Mouse (Mus musculus): Measurements from ENCODE around the gene Hoxa3. TPM values are rescaled to one million over a fixed set of nuclear protein-coding genes. Genes with fewer than 3 reads are reported as not detected.
A peak's percentile ranks its signal among the peaks of the same experiment; 100 is the strongest.

Hoxa3 gene
- polyA plus RNA-seq, 1 experiment from 2014 or later, result 16.0 TPM

- no peak for ATAC-seq (ENCODE audit: insufficient number of reproducible peaks, insufficient read depth, low FRiP score, low read depth)
- 2% methylated on average over 9 of the region's 9 CpGs for WGBS
- no peak overlapping the region for H3K4me3 ChIP-seq (ENCODE audit: low read depth, low read length)
- no peaks in the 10 kb centered on the region for H3K36me3 ChIP-seq (ENCODE audit: control insufficient read depth, insufficient read depth, low read length)
- no peaks in the 10 kb centered on the region for H3K9me3 ChIP-seq (ENCODE audit: control insufficient read depth, low read depth, low read length)
- H3K27ac ChIP-seq (ENCODE audit: low read length), result no peak overlapping the region
- no peak overlapping the region for H3K9ac ChIP-seq (replicated peaks; ENCODE audit: low read depth, low read length)
- no peaks in the 10 kb centered on the region; the same call in 1 of the 2 replicates for H3K4me1 ChIP-seq (ENCODE audit: control insufficient read depth, insufficient read depth, low read length)
- H3K4me2 ChIP-seq (replicated peaks; ENCODE audit: low read depth, low read length), result no peak overlapping the region
- H3K27me3 ChIP-seq (ENCODE audit: control insufficient read depth, insufficient read depth, low read length), result peaks cover 65% of the 10 kb centered on the region
Measured at GRCm38 (mm10) chr6:52241001-52241621, 28.0 kb upstream of the Hoxa3 start.

GRCm38 (mm10) chr6:52240389-52241000, 27.4 kb upstream of the Hoxa3 start, which contains the start of gene Hoxa10:
Hoxa10 (minus strand) TSS chr6:52240854.
- no peaks in the 10 kb centered on the region for H3K9me3 ChIP-seq (ENCODE audit: control insufficient read depth, low read depth, low read length)
- peaks cover 65% of the 10 kb centered on the region for H3K27me3 ChIP-seq (ENCODE audit: control insufficient read depth, insufficient read depth, low read length)
- H3K4me3 ChIP-seq (ENCODE audit: low read depth, low read length), result peak within 1 kb of the TSS; percentile 14
- H3K36me3 ChIP-seq (ENCODE audit: control insufficient read depth, insufficient read depth, low read length), result no peaks in the 10 kb centered on the region
- H3K4me1 ChIP-seq (ENCODE audit: control insufficient read depth, insufficient read depth, low read length), result no peaks in the 10 kb centered on the region; the same call in 1 of the 2 replicates
- H3K4me2 ChIP-seq (replicated peaks; ENCODE audit: low read depth, low read length), result peak within 1 kb of the TSS; percentile 20; the same call in 1 of the 2 replicates
- no peak within 1 kb of the TSS for H3K9ac ChIP-seq (replicated peaks; ENCODE audit: low read depth, low read length)
- H3K27ac ChIP-seq (ENCODE audit: low read length), result no peak within 1 kb of the TSS
- ATAC-seq (ENCODE audit: insufficient number of reproducible peaks, insufficient read depth, low FRiP score, low read depth), result no peak
- WGBS, result 1% methylated on average over 35 of the region's 35 CpGs

GRCm38 (mm10) chr6:52239625-52240388, 26.7 kb upstream of the Hoxa3 start:
- peak overlapping the region; percentile 20; the same call in 1 of the 2 replicates for H3K4me2 ChIP-seq (replicated peaks; ENCODE audit: low read depth, low read length)
- no peak for ATAC-seq (ENCODE audit: insufficient number of reproducible peaks, insufficient read depth, low FRiP score, low read depth)
- H3K36me3 ChIP-seq (ENCODE audit: control insufficient read depth, insufficient read depth, low read length), result no peaks in the 10 kb centered on the region
- H3K4me3 ChIP-seq (ENCODE audit: low read depth, low read length), result peak overlapping the region; percentile 14
- H3K9ac ChIP-seq (replicated peaks; ENCODE audit: low read depth, low read length), result no peak overlapping the region
- no peaks in the 10 kb centered on the region for H3K9me3 ChIP-seq (ENCODE audit: control insufficient read depth, low read depth, low read length)
- no peak overlapping the region for H3K27ac ChIP-seq (ENCODE audit: low read length)
- no peaks in the 10 kb centered on the region; the same call in 1 of the 2 replicates for H3K4me1 ChIP-seq (ENCODE audit: control insufficient read depth, insufficient read depth, low read length)
- peaks cover 65% of the 10 kb centered on the region for H3K27me3 ChIP-seq (ENCODE audit: control insufficient read depth, insufficient read depth, low read length)
- 3% methylated on average over 30 of the region's 30 CpGs for WGBS

GRCm38 (mm10) chr6:52238976-52239375, 25.8 kb upstream of the Hoxa3 start:
- Histone ChIP-seq H3K4me2 (replicated peaks; ENCODE audit: low read depth, low read length) (no peak overlapping the region), H3K9me3 (ENCODE audit: control insufficient read depth, low read depth, low read length) (no peaks in the 10 kb centered on the region), H3K4me1 (ENCODE audit: control insufficient read depth, insufficient read depth, low read length) (peaks cover 2% of the 10 kb centered on the region; the same call in 1 of the 2 replicates), H3K9ac (replicated peaks; ENCODE audit: low read depth, low read length) (no peak overlapping the region), H3K27me3 (ENCODE audit: control insufficient read depth, insufficient read depth, low read length) (peaks cover 71% of the 10 kb centered on the region), H3K36me3 (ENCODE audit: control insufficient read depth, insufficient read depth, low read length) (no peaks in the 10 kb centered on the region), H3K4me3 (ENCODE audit: low read depth, low read length) (no peak overlapping the region), H3K27ac (ENCODE audit: low read length) (no peak overlapping the region)
- ATAC-seq (ENCODE audit: insufficient number of reproducible peaks, insufficient read depth, low FRiP score, low read depth), result no peak
- WGBS, result 2% methylated on average over 7 of the region's 7 CpGs

GRCm38 (mm10) chr6:52238155-52238545, 25.0 kb upstream of the Hoxa3 start:
- no peak overlapping the region for H3K9ac ChIP-seq (replicated peaks; ENCODE audit: low read depth, low read length)
- no peaks in the 10 kb centered on the region for H3K36me3 ChIP-seq (ENCODE audit: control insufficient read depth, insufficient read depth, low read length)
- peaks cover 3% of the 10 kb centered on the region; the same call in 1 of the 2 replicates for H3K4me1 ChIP-seq (ENCODE audit: control insufficient read depth, insufficient read depth, low read length)
- no peak for ATAC-seq (ENCODE audit: insufficient number of reproducible peaks, insufficient read depth, low FRiP score, low read depth)
- no peak overlapping the region for H3K4me2 ChIP-seq (replicated peaks; ENCODE audit: low read depth, low read length)
- no peaks in the 10 kb centered on the region for H3K9me3 ChIP-seq (ENCODE audit: control insufficient read depth, low read depth, low read length)
- 2% methylated on average over 7 of the region's 7 CpGs for WGBS
- H3K27me3 ChIP-seq (ENCODE audit: control insufficient read depth, insufficient read depth, low read length), result peaks cover 71% of the 10 kb centered on the region
- H3K27ac ChIP-seq (ENCODE audit: low read length), result no peak overlapping the region
- no peak overlapping the region for H3K4me3 ChIP-seq (ENCODE audit: low read depth, low read length)

- no peaks in the 10 kb centered on the region for H3K36me3 ChIP-seq (ENCODE audit: control insufficient read depth, insufficient read depth, low read length)
- peaks cover 71% of the 10 kb centered on the region for H3K27me3 ChIP-seq (ENCODE audit: control insufficient read depth, insufficient read depth, low read length)
- H3K9me3 ChIP-seq (ENCODE audit: control insufficient read depth, low read depth, low read length), result no peaks in the 10 kb centered on the region
- WGBS, result 8% methylated on average over 10 of the region's 10 CpGs
- no peak overlapping the region for H3K4me3 ChIP-seq (ENCODE audit: low read depth, low read length)
- no peak overlapping the region for H3K4me2 ChIP-seq (replicated peaks; ENCODE audit: low read depth, low read length)
- no peak overlapping the region for H3K27ac ChIP-seq (ENCODE audit: low read length)
- ATAC-seq (ENCODE audit: insufficient number of reproducible peaks, insufficient read depth, low FRiP score, low read depth), result no peak
- H3K9ac ChIP-seq (replicated peaks; ENCODE audit: low read depth, low read length), result no peak overlapping the region
- H3K4me1 ChIP-seq (ENCODE audit: control insufficient read depth, insufficient read depth, low read length), result peaks cover 3% of the 10 kb centered on the region; the same call in 1 of the 2 replicates
Measured at GRCm38 (mm10) chr6:52237346-52238154, 24.4 kb upstream of the Hoxa3 start.

- Histone ChIP-seq H3K4me2 (replicated peaks; ENCODE audit: low read depth, low read length) (no peak overlapping the region), H3K27ac (ENCODE audit: low read length) (no peak overlapping the region), H3K9me3 (ENCODE audit: control insufficient read depth, low read depth, low read length) (no peaks in the 10 kb centered on the region), H3K36me3 (ENCODE audit: control insufficient read depth, insufficient read depth, low read length) (no peaks in the 10 kb centered on the region), H3K9ac (replicated peaks; ENCODE audit: low read depth, low read length) (no peak overlapping the region), H3K4me3 (ENCODE audit: low read depth, low read length) (no peak overlapping the region), H3K4me1 (ENCODE audit: control insufficient read depth, insufficient read depth, low read length) (peaks cover 3% of the 10 kb centered on the region; the same call in 1 of the 2 replicates), H3K27me3 (ENCODE audit: control insufficient read depth, insufficient read depth, low read length) (peaks cover 73% of the 10 kb centered on the region)
- no peak for ATAC-seq (ENCODE audit: insufficient number of reproducible peaks, insufficient read depth, low FRiP score, low read depth)
- 14% methylated on average over 3 of the region's 3 CpGs for WGBS
Measured at GRCm38 (mm10) chr6:52236806-52237205, 23.7 kb upstream of the Hoxa3 start.

GRCm38 (mm10) chr6:52235866-52236265, 22.7 kb upstream of the Hoxa3 start:
- WGBS, result 18% methylated on average over 6 of the region's 6 CpGs
- ATAC-seq (ENCODE audit: insufficient number of reproducible peaks, insufficient read depth, low FRiP score, low read depth), result no peak
- Histone ChIP-seq H3K4me3 (ENCODE audit: low read depth, low read length) (no peak overlapping the region), H3K9ac (replicated peaks; ENCODE audit: low read depth, low read length) (no peak overlapping the region), H3K4me2 (replicated peaks; ENCODE audit: low read depth, low read length) (no peak overlapping the region), H3K27ac (ENCODE audit: low read length) (no peak overlapping the region), H3K36me3 (ENCODE audit: control insufficient read depth, insufficient read depth, low read length) (no peaks in the 10 kb centered on the region), H3K4me1 (ENCODE audit: control insufficient read depth, insufficient read depth, low read length) (peaks cover 3% of the 10 kb centered on the region; the same call in 1 of the 2 replicates), H3K27me3 (ENCODE audit: control insufficient read depth, insufficient read depth, low read length) (peaks cover 68% of the 10 kb centered on the region), H3K9me3 (ENCODE audit: control insufficient read depth, low read depth, low read length) (no peaks in the 10 kb centered on the region)

Measured in stomach, embryonic 14.5 days (tissue).